Mouse (Mus musculus) left cerebral cortex, postnatal 36 days (tissue): ENCODE measurements around the gene Eif3d. TPM values are rescaled to one million over a fixed set of nuclear protein-coding genes. Genes with fewer than 3 reads are reported as not detected.

Experiments used
- DNase-seq, 2 experiments: peaks; one replicate each; pipeline ENCODE4 v3.0.0; 2021 to 2022; ENCODE audit warnings: low spot score in 2 of 2, mixed read lengths in 1 of 2
- intact Hi-C: fragments of 180-260 bp; cut with DNase I; formaldehyde crosslinking; loops from one replicate; pipeline ENCODE4 v1.15.1; 2025
- total RNA-seq, 2 experiments: library from RNA; stranded (reverse); gene quantifications; 2 replicates each; pipeline ENCODE4 v1.2.3; 2021

The Eif3d gene
- total RNA-seq, 2 experiments from 2014 or later = 94.5 to 104 TPM

DNA sequence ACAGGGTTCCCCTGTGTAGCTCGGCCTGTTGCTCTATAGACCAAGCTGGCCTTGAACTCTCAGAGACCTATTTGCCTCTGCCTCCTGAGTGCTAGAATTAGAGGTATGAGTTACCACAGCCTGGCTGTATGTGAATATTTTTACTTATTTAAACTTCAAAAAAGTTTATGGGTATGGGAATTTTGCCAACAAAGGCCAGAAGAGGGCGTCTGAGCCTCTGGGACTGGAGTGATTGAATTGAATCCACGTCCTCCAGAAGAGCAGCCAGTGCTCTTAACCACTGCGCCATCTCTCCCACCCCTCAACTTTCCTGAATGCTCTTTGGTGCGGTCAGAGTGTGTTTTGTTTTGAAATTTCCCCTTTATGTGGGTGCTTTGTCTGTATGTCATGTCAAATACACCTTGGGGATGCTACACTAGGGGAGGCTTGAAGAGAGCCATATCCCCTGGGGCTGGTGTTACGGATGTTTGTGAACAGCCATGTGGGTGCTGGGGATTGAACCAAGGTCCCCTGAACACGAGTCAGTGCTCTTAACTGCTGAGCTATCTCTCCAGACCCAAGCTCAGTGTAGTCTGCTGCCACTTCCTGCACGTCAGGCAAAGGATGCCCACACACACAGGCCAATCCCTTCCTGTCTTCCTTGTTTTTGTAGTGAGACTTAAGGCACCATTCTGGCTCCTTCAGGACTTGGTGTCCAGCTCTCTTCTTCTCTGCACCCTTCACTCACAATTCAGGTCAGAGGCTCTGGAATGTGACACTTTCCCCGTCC is 47.2 kb downstream of the Eif3d start:
- intact Hi-C loops = no loop called here
- DNase-seq = no peak

- DNase-seq = no peak
- intact Hi-C loops = no loop called here
These were observed 47.9 kb downstream of the Eif3d start for GRCm38 (mm10) chr15:77922710-77923109.

DNA sequence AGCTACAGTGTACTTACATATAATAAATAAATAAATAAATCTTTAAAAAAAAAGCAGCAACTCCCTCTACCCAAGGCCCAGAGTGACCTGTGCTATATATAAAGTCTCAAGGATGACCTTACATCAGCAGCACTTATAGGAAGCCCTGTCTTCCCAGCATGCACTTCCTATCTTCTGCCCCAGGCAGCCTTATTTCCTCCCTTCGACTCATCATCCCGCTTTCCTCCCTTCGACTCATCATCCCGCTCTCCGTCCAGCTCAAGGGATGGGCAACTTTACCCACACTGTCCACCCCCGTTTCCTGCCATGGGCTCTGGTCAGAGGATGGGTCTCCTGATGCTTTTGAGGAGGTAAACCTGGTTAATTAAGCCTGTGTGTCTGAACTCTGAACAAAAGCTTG is 49.0 kb downstream of the Eif3d start:
- intact Hi-C loops = no loop called here
- DNase-seq = no peak

DNA sequence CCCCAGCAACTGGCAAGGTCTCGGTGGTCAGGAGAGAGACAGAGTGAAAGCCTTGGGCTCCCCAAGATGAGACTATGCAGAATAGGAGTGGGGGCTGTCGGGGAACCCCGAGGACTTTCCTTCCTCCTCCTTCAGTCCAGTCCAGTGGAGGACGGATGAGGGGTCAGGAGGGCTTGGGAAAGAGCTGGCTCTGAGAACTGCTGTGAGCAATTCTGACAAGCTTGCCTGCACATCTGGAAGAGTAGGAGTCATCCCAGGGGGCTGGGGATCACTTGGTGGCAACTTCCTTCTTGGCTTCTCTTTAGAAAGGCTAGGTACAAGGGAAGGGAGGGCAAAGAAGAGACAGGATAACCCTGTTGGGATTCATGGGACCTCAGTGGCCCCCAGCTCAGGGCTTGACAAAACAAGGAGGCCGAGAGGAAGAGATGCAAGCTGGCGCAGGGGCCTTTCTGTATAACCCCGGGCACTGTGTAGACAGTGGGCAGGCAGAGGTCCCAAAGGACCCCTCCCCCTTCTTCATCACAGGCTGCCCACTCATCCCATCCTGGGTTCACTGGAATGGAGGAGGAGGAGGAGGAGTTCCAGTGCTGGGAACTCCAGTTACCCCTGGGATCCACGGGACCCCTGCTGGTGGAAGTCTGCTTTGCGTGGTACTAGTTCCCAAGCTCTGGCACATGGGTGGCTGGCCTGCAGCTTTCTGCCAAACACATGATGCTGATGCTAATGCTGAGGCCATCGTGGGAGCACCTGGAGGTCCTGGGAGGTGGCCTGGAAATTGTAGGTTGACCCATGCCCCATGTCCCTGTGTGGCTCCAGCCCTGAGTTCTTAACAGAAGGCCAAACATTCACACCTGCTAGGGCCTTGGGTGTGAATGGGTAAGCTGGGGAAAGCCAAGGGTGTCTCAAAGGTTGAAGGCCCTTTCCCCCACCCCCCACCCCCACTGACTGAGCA is 49.8 kb downstream of the Eif3d start:
- DNase-seq = no peak
- intact Hi-C loops = no loop called here

GRCm38 (mm10) chr15:77919441-77919840 is 51.2 kb downstream of the Eif3d start:
- intact Hi-C loops = loop anchor here (5.0 kb wide), 1 partner anchor 77 kb away; the partner anchor contains the start of gene Myh9
- DNase-seq = no peak

DNA sequence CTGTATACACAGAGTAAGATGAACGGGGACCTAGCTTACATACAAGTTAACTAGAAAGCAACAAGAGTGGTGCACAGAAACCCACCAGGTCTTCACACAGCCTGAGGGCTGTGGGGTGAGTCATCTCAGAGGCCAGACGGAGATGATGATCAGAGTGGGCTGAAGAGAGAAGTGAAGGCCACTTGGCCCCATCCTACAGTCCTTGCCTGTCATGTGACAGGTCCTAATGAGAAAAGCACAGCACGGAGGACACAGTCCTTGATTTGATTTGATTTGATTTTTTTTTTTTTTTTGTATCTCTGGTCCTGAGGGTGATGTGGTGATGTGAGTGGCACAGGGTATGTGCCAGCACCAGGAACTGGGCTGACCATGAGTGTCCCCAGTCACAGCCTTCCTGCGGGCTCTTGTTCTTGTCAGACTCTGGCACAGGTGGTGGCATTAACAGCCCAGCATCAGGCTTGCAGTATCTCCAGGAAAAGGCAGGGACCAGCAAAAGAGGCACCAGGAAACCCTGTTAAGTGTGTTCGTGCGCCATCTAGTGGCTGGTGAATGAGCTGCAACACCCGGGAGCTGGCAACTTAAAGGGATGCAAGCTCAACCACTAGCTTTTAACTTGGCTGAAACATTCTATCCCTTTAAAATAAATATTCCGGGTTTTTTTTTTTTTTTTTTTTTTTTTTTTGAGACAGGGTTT is 53.6 kb downstream of the Eif3d start:
- intact Hi-C loops = loop anchor here (5.0 kb wide), 1 partner anchor 75 kb away; the partner anchor contains the start of gene Myh9
- DNase-seq = peak; percentile 85 to 92

DNA sequence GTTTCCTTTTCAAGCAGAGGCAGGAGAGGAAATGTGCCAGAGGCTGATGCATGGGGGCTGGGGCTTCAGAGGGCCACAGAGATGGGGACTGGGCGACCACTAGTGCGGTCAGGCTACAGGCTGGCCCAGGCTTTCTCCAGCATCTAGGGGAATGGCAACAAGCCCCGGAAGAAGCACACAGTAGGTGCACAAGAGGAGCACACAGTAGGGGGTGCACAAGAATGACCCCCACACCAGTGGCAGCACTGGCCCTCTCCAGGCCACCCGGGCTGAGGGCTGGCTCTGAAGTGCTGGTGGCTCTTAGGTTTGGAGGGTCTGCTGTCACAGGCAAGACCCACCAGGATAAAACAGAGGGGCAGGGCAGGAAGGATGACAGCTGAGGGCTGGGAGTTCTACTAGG is 55.3 kb downstream of the Eif3d start:
- intact Hi-C loops = loop anchor here (5.0 kb wide), 1 partner anchor 73 kb away; the partner anchor contains the start of gene Myh9
- DNase-seq = no peak

DNA sequence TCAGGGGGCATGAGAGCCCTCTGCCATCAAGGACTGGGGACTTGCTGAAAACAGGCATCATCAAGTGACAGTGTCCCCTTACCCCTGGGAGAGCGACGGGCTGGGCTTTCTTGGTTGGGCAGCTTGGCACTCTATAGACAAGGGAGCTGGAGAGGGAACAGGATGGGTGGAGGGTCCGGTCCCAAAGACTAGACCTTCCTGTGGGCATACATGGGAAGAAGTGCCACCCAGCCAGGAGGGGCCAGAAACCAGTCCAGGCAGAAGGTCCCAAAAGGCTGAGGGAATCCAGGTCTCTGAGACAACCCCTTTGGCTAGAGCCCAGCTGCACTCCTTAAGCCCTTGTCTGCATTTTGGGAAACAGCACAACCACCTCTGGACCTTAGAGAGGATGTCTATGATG is 56.1 kb downstream of the Eif3d start:
- no peak for DNase-seq
- intact Hi-C loops = no loop called here

- intact Hi-C loops = loop anchor here (2.0 kb wide), 1 partner anchor 138 kb away; no protein-coding TSS in a partner anchor
- DNase-seq = no peak
These were observed 57.6 kb downstream of the Eif3d start for GRCm38 (mm10) chr15:77913054-77913453.

DNA sequence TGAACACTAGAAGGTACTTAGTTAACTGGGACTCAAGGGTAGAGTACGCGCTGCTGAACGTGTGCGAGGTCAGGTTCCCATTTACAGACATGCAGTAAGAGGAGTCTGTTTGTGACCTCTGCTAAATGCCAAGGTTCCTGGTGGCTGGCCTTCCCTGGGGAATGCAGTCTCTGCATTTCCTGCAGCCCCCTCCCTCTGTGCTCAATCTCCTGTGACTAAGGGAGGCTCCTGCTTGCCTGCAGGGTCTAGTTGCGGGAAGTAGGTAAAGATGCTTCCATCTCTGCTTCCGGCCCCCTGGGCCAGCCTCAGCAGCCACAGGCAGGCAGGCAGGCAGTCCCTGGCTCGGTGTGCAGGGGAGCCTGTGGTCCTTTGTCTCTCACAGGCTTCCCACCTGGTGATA is 58.0 kb downstream of the Eif3d start:
- intact Hi-C loops = loop anchor here (2.0 kb wide), 1 partner anchor 138 kb away; no protein-coding TSS in a partner anchor
- no peak for DNase-seq

DNA sequence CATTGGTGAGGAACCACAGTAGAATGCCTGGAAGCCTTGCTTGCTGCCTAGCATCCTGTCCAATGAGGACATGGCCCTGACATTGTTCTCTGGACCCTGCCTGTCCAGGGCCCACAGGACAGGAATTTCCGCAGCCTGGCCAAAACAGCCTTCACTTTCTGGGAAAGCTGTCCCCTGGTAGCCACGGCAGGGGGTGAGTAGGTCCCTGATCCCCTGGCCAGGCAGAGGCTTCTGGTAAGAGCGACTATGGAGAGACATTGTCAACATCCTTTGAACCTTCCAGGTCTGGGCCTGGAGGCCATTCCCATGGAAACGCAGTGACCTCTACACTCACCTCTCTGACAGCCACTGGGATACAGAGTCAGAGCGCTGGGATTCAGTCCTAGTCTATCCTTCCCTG is 58.6 kb downstream of the Eif3d start:
- intact Hi-C loops = loop anchor here (2.0 kb wide), 1 partner anchor 137 kb away; no protein-coding TSS in a partner anchor
- no peak for DNase-seq

DNA sequence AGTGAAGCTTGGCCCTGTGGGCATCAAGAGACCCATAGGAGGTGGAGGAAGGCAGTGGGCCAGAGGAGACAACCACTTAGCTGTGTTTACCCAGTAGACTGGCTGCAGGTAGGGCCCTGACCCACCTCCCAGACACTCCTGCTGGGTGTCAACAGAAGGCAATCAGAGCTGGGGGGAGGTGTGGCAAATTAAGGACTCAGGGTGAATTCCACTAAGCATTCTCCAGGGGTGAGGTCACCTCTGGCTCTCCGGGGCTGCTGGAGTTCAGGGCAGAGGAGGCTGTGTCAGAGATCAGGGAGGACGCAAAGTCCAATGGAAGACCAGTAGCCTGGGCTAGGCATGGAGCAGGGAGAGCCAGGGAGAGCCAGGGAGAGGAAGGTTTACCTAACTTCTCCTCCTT is 59.5 kb downstream of the Eif3d start:
- intact Hi-C loops = no loop called here
- no peak for DNase-seq

Other genes starting within 250 kb of the Eif3d start
- under 1 TPM in 1 of 2 experiments, not detected in 1; 0.27 TPM for gene Apol9b, start 241.8 kb downstream of the Eif3d start, total RNA-seq
- 1 to 10 TPM; 4.0 TPM for gene Apol8, start 213.8 kb downstream of the Eif3d start, total RNA-seq
- 10 to 100 TPM; 58.0 to 77.6 TPM for gene Myh9, start 128.6 kb downstream of the Eif3d start, total RNA-seq
- 100 to 1,000 TPM; 125 to 150 TPM for gene Txn2, start 41.8 kb downstream of the Eif3d start, total RNA-seq
- 10 to 100 TPM; 11.9 to 12.3 TPM for gene Foxred2, start 14.1 kb downstream of the Eif3d start, total RNA-seq
- 10 to 100 TPM; 54.1 to 56.5 TPM for gene Cacng2, start 149.2 kb upstream of the Eif3d start, total RNA-seq
- gene Ift27, start 203.3 kb upstream of the Eif3d start, total RNA-seq = 10 to 100 TPM; 34.5 to 38.1 TPM
- 100 to 1,000 TPM in 1 of 2 experiments, 10 to 100 TPM in 1; 73.3 to 114 TPM for gene Pvalb, start 235.6 kb upstream of the Eif3d start, total RNA-seq